Mouse (Mus musculus): Measurements from ENCODE around the gene Abcc12. TPM values are rescaled to one million over a fixed set of nuclear protein-coding genes. Genes with fewer than 3 reads are reported as not detected.

The Abcc12 gene
- polyA plus RNA-seq, 2 experiments: 0.02 TPM; not detected in 1

DNA sequence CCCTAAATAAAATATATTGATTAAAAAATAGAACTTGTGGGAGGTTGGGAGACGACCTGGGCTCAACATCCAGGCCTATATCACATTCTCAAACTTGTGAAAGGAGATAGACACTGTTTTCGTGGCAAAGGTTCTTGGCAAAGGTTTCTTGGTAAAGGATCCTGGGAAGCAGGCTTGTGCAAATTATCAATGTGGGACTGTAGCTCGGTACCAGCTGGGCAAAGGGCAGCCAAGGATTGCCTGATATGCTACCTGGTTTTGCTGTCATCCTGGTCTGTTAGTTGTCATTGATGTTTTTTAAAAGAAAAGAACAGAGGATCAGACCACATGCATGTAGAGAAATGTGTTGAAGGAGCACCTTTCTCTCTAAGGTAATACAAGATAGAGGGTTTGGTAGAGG lies 19.8 kb upstream of the Abcc12 start:
- Histone ChIP-seq H3K27me3 (ENCODE audit: control insufficient read depth, insufficient read depth, low read length) (no peaks in the 10 kb centered on the region), H3K4me1 (replicated peaks; ENCODE audit: control insufficient read depth in 2 of 2, insufficient read depth in 2 of 2, low read length in 1 of 2) (peaks cover 0 to 6% of the 10 kb centered on the region in 2 experiments; a peak in 2 of 4 replicates), H3K4me2 (ENCODE audit: low read depth) (no peak overlapping the region), H3K9me3 (ENCODE audit: control insufficient read depth, low read length) (no peaks in the 10 kb centered on the region), H3K9ac (replicated peaks) (no peak overlapping the region), H3K4me3 (ENCODE audit: insufficient read depth in 1 of 2, low read depth in 2 of 2, low read length in 2 of 2) (no peak overlapping the region), H3K36me3 (replicated peaks; ENCODE audit: control insufficient read depth, insufficient read depth, low read depth) (no peaks in the 10 kb centered on the region), H3K27ac (no peak overlapping the region)
- WGBS (ENCODE audit: insufficient replicate concordance): 44% methylated on average over 3 of the region's 3 CpGs
- TF ChIP-seq EP300 (IDR thresholded peaks at IDR 0.05; ENCODE audit: low read depth): no peak
- no peak for TF ChIP-seq CTCF (IDR thresholded peaks at IDR 0.05; ENCODE audit: low read depth)
- ATAC-seq (ENCODE audit: insufficient read depth): no peak
- no peak for DNase-seq (ENCODE audit: low read depth in 3 of 3, low spot score in 3 of 3)

- DNase-seq (ENCODE audit: low read depth in 3 of 3, low spot score in 3 of 3) (no peak), ATAC-seq (ENCODE audit: insufficient read depth) (no peak)
- TF ChIP-seq CTCF (IDR thresholded peaks at IDR 0.05; ENCODE audit: low read depth) (no peak), EP300 (IDR thresholded peaks at IDR 0.05; ENCODE audit: low read depth) (no peak)
- Histone ChIP-seq H3K9me3 (ENCODE audit: control insufficient read depth, low read length) (no peaks in the 10 kb centered on the region), H3K4me3 (ENCODE audit: insufficient read depth in 1 of 2, low read depth in 2 of 2, low read length in 2 of 2) (no peak overlapping the region), H3K4me1 (replicated peaks; ENCODE audit: control insufficient read depth in 2 of 2, insufficient read depth in 2 of 2, low read length in 1 of 2) (peaks cover 0 to 6% of the 10 kb centered on the region in 2 experiments; a peak in 2 of 4 replicates), H3K36me3 (replicated peaks; ENCODE audit: control insufficient read depth, insufficient read depth, low read depth) (no peaks in the 10 kb centered on the region), H3K27me3 (ENCODE audit: control insufficient read depth, insufficient read depth, low read length) (no peaks in the 10 kb centered on the region), H3K9ac (replicated peaks) (no peak overlapping the region), H3K4me2 (ENCODE audit: low read depth) (no peak overlapping the region), H3K27ac (no peak overlapping the region)
- 59% methylated on average over 6 of the region's 6 CpGs for WGBS (ENCODE audit: insufficient replicate concordance)
Measured at GRCm38 (mm10) chr8:86599299-86599698, 18.8 kb upstream of the Abcc12 start.

DNA sequence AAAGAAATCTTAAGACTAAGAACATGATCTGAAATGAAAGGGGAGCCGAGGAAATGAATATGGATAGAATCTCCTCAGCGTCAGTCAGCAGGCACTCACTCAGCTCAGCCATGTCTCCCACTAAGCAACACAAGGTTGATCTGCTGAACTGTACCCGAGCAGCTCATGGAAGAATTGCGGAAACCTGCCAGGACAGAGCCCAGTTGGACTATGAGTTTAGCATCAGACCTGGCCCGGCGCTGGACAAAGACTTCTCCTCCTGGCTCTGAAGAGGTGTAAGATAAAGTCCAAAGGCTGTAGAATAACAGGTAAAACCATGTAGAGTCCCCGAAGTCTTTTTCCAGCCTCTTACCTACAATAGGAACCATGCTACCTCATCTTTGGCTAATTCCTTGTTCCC lies 17.2 kb upstream of the Abcc12 start:
- DNase-seq (ENCODE audit: low read depth in 3 of 3, low spot score in 3 of 3) (no peak), ATAC-seq (ENCODE audit: insufficient read depth) (no peak)
- TF ChIP-seq EP300 (IDR thresholded peaks at IDR 0.05; ENCODE audit: low read depth) (no peak), CTCF (IDR thresholded peaks at IDR 0.05; ENCODE audit: low read depth) (no peak)
- no peak overlapping the region for H3K9ac ChIP-seq (replicated peaks)
- no peaks in the 10 kb centered on the region for H3K27me3 ChIP-seq (ENCODE audit: control insufficient read depth, insufficient read depth, low read length)
- H3K9me3 ChIP-seq (ENCODE audit: control insufficient read depth, low read length): no peaks in the 10 kb centered on the region
- no peak overlapping the region for H3K27ac ChIP-seq
- peaks cover 0 to 8% of the 10 kb centered on the region in 2 experiments; a peak in 2 of 4 replicates for H3K4me1 ChIP-seq (replicated peaks; ENCODE audit: control insufficient read depth in 2 of 2, insufficient read depth in 2 of 2, low read length in 1 of 2)
- H3K4me3 ChIP-seq (ENCODE audit: insufficient read depth in 1 of 2, low read depth in 2 of 2, low read length in 2 of 2): no peak overlapping the region
- H3K36me3 ChIP-seq (replicated peaks; ENCODE audit: control insufficient read depth, insufficient read depth, low read depth): no peaks in the 10 kb centered on the region
- H3K4me2 ChIP-seq (ENCODE audit: low read depth): no peak overlapping the region
- WGBS (ENCODE audit: insufficient replicate concordance): 61% methylated on average over 7 of the region's 7 CpGs

- H3K36me3 ChIP-seq (replicated peaks; ENCODE audit: control insufficient read depth, insufficient read depth, low read depth): no peaks in the 10 kb centered on the region
- H3K27me3 ChIP-seq (ENCODE audit: control insufficient read depth, insufficient read depth, low read length): no peaks in the 10 kb centered on the region
- peaks cover 0 to 8% of the 10 kb centered on the region in 2 experiments; a peak in 2 of 4 replicates for H3K4me1 ChIP-seq (replicated peaks; ENCODE audit: control insufficient read depth in 2 of 2, insufficient read depth in 2 of 2, low read length in 1 of 2)
- ATAC-seq (ENCODE audit: insufficient read depth): no peak
- H3K4me3 ChIP-seq (ENCODE audit: insufficient read depth in 1 of 2, low read depth in 2 of 2, low read length in 2 of 2): no peak overlapping the region
- H3K4me2 ChIP-seq (ENCODE audit: low read depth): no peak overlapping the region
- H3K9me3 ChIP-seq (ENCODE audit: control insufficient read depth, low read length): no peaks in the 10 kb centered on the region
- H3K27ac ChIP-seq: no peak overlapping the region
- no peak for DNase-seq (ENCODE audit: low read depth in 3 of 3, low spot score in 3 of 3)
- WGBS (ENCODE audit: insufficient replicate concordance): 66% methylated on average over 5 of the region's 5 CpGs
- H3K9ac ChIP-seq (replicated peaks): no peak overlapping the region
- no peak for TF ChIP-seq EP300 (IDR thresholded peaks at IDR 0.05; ENCODE audit: low read depth)
- TF ChIP-seq CTCF (IDR thresholded peaks at IDR 0.05; ENCODE audit: low read depth): no peak
Measured at GRCm38 (mm10) chr8:86595671-86596070, 15.2 kb upstream of the Abcc12 start.

DNA sequence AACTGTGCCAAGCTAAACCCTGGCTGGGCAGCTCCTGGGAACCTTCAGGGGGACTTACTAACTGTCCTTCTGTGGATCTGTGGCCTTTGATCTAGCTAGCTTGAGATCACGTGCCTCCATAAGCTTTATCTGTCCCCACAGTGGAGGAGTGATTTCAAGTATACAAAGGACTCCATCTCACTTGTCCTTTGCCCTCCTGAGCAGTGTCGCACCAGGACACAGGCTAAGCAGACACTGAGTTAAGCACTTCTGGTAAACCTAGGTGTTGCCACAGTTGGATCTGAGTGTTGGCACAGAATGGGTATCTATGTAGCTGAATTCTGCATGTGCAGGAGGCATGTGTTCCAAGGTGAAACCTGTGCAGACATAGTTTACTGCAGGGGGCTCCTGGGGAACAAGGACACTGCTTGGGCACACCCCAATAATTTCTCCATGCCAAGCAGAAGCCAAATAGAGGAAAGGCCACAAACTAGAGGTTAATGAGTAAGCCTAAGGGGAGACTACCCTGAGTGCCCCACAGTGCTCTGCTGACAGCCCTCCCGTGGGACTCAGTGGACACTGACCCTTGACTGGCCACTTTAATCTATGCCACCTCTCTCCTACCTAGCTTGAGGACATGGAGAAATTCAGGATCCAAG lies 13.8 kb upstream of the Abcc12 start:
- H3K4me1 ChIP-seq (replicated peaks; ENCODE audit: control insufficient read depth in 2 of 2, insufficient read depth in 2 of 2, low read length in 1 of 2): peaks cover 0 to 8% of the 10 kb centered on the region in 2 experiments; a peak in 2 of 4 replicates
- H3K9ac ChIP-seq (replicated peaks): no peak overlapping the region
- no peak overlapping the region for H3K4me2 ChIP-seq (ENCODE audit: low read depth)
- 43% methylated on average over 3 of the region's 3 CpGs for WGBS (ENCODE audit: insufficient replicate concordance)
- H3K27me3 ChIP-seq (ENCODE audit: control insufficient read depth, insufficient read depth, low read length): no peaks in the 10 kb centered on the region
- ATAC-seq (ENCODE audit: insufficient read depth) (no peak), DNase-seq (ENCODE audit: low read depth in 3 of 3, low spot score in 3 of 3) (no peak)
- H3K9me3 ChIP-seq (ENCODE audit: control insufficient read depth, low read length): no peaks in the 10 kb centered on the region
- no peak for TF ChIP-seq EP300 (IDR thresholded peaks at IDR 0.05; ENCODE audit: low read depth)
- H3K27ac ChIP-seq: no peak overlapping the region
- H3K4me3 ChIP-seq (ENCODE audit: insufficient read depth in 1 of 2, low read depth in 2 of 2, low read length in 2 of 2): no peak overlapping the region
- H3K36me3 ChIP-seq (replicated peaks; ENCODE audit: control insufficient read depth, insufficient read depth, low read depth): no peaks in the 10 kb centered on the region

Data from liver, embryonic 14.5 days (tissue).